Mouse (Mus musculus): ENCODE measurements at regions not wholly inside any gene's neighbourhood (a gene's known extent, or its start where the extent isn't known, plus 50 kb on each side); places are given as distances from the start of the nearest gene placed in this dataset.

DNA sequence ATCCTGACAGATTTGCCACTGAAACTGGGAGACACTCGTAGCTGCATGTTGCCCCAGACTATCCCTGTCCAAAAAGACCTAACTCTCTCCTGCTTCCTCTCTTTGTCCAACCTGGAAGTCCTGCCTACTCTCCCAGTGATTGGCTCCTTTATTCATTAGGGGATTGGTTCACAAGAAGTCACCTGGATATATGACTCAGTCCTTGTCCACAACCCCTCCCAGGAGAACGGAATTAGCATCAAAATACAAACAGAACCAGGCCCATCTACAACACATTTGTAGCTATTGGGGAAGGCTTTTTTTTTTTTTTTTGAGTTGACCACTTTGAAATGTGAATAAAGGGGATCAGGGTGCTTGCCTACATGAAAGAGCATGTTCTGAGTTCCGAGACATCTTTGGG lies 347.4 kb upstream of the Tmc3 start:
- no peak for ATAC-seq (replicated peaks; ENCODE audit: poor library complexity)

DNA sequence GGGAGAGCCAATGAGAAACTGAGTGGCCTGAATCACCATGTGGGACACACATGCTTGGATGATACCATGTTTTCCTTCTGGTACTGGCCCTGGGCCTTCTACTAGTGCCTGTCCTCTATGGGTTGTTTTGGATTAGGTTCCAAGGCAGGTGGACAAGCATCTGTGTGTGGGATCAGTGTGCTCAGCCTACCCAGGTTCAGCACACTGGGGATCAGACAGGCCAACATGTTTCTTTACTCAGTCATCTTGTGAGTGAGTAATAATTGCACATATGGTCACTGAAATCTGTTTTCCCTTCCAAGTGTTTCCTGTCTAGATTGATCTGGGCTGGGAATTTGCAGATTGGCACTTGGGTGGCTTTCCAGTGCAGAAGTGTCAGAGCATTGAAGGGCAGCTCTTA lies 346.6 kb upstream of the Tmc3 start:
- ATAC-seq (replicated peaks; ENCODE audit: poor library complexity), result no peak

DNA sequence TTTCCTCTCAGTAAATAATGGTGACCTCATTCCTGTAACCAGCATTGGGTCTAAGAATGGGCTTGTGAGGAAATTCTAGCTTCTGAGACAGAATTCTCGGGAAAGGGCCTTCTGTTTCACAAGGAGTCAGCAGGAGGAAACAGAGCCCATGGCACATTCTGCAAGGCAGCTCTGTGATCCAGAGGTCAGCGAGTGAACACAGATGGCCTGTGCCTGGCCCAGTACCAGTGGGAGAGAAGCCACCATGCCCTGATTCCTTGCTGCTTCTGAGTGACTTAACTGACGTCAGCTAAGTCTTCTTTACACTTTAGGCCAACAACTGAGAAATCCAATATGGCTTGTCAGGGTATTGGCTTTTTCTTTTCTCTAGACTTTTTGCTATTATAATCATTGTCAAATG lies 342.5 kb upstream of the Tmc3 start:
- ATAC-seq (replicated peaks; ENCODE audit: poor library complexity), result no peak

DNA sequence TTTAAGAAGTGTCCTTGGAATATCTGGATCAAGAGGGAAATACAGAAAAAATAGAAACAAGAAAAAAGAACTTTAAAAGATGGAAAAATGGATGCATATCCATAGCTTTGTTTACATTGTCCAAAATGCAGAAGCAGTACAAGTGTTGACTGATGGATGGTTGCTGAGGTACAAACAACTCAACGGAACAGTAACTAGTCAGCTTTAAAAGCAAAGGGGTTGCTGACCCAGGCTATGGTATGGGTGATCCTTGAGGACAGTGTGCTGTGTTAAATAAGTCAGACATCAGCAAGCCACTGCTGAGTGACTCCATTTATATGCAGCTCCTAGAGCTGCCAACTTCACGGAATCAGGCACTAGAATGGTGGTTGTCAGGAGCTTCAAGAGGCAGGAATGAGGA lies 338.9 kb upstream of the Tmc3 start:
- ATAC-seq (replicated peaks; ENCODE audit: poor library complexity), result no peak

DNA sequence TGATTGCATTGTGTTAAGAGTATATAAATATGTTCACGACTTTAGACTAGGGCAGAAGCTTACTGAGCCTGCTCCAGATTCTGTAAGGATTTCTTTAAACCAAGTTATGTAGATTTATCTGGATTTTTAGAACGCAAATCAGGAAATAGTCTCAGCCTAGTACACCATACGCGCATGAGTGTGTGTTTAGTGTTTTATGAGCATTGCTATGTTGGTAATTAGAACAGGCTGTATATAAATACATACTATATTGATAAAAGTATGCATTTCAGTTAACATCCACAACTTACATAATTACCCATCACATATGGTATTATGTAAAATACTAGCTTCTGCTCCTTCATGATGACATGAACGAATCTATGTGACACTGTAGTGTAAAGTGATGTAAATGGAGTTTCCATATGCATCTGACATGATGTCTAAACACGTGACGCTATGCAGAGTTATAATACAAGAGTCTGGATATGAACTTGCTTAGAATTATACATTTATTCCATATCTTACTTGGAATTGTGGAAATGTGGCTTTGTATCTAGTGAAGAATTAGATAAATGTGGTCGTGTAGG lies 332.6 kb upstream of the Tmc3 start:
- no peak for ATAC-seq (replicated peaks; ENCODE audit: poor library complexity)

DNA sequence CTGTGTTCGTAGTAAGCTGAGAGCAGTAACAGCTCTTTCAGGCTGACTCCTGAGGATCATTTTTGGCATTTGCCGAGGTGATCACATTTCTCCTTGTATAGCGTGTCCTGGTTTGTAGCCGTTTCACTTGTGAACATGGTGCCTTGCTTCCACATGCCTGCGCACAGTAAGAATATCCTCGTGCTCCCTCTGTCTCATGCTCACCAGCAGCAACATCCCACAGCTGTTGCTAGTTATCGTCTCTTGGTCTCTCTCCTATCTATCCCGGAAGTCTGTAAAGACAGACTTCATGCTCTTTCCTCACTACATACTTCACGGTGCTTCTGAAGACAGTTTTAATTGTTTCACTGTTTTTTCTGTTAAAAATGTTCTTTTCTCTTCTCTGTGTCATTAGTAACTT lies 331.7 kb upstream of the Tmc3 start:
- no peak for ATAC-seq (replicated peaks; ENCODE audit: poor library complexity)

DNA sequence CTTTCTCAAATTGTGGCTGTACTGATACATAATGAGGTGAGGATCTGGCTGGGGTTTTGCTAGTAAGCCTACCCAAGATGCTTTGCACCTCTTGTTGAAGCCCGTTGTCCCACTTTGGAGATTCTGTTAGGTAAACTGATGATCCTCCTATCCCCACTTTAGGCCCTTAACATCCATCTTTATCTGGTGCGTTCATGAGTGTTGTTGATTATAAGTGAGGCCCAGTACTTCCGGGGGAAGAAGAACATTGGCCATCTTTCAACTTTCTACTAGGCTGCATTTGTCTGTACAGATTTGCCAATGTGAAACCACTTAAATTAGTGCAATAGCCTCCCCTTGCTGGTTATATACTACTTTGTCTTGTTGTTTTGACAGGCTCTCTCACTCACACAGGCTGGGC lies 331.3 kb upstream of the Tmc3 start:
- ATAC-seq (replicated peaks; ENCODE audit: poor library complexity), result no peak

DNA sequence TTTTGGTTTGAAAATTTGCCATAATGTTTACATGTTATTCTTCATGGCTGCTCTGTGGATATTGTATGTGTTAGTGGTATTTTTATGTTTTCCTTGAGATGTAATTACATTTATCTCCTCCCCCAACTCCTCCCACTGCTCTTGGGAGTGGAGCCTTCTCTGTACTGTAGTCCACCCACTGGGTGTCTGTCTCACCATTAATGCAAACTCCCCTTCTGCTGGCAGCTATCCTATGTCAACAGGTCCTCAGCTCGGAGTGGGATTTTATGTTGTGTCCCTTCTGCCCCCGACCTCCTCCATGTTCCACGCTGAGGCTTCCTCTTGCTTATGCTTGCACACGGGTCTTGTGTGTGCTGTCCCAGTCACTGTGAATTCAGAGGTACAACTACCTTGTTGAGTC lies 330.3 kb upstream of the Tmc3 start:
- ATAC-seq (replicated peaks; ENCODE audit: poor library complexity), result no peak

DNA sequence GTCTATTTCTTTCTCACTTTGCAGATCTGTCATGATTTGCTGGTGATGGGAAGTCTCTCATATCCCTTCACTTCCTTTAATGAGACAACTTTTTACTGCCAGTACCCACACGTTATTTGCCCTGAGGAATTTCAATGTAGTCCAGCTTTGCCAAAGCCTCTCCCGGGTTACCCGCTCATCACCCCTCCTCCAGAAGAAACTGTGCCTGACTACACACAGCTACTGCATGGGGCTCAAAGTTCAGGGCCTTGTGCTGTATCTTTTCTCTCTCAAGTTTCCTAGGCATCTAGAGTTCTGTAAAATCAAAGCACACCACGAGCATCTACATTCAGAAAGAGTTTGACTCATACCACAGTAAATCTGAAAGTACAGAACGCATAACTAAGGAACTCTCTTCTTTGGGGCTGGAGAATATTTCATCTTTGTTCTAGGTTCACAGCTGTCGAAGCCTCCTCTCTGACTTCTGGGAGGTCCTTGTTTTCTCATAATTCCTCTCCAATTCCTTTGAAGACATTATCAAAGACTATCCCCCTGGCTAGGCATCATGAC lies 328.4 kb upstream of the Tmc3 start:
- no peak for ATAC-seq (replicated peaks; ENCODE audit: poor library complexity)

DNA sequence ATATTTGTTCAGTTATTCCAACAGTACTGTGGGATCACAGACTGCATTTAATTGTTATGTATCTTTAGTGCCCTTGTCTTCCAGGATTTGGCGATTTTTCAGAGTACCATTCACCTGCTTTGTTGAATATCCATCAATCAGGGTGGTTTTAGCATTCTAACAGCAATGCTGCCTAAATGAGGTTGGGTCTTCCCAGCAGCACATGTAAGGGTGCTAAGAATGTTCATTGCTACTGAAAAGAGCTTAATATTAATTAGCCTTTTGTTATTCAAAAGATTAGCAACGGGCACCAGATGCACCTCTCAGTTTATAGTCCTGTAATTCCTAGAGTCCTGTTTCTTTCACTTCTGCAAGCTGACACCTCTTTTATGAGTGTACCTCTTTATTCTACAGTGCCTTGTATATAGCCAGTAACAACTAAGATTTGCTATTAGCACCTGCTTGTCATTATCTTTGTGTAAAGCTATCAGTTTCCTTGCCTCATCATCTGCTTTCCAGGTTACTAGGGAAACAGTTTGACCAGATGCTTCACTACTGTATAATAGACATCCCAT lies 326.3 kb upstream of the Tmc3 start:
- no peak for ATAC-seq (replicated peaks; ENCODE audit: poor library complexity)

DNA sequence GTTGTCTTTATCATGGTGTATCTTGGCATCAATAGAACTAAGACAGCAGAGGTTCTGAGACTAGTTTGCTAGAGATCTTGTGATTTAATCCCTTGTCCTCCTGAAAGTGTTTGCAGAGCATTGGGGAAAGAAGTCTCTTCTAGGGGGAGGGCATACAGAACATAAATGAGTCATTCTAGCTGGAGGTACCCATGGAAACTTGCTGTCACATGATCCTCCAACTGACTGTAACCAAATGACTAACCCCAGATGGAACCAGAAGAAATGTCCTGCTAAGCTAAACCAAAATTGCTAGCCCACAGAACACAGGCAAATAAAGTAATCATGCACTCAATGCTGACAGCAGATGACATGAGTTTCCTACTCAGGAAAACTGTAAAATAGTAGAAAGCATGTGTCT lies 323.2 kb upstream of the Tmc3 start:
- ATAC-seq (replicated peaks; ENCODE audit: poor library complexity), result no peak

DNA sequence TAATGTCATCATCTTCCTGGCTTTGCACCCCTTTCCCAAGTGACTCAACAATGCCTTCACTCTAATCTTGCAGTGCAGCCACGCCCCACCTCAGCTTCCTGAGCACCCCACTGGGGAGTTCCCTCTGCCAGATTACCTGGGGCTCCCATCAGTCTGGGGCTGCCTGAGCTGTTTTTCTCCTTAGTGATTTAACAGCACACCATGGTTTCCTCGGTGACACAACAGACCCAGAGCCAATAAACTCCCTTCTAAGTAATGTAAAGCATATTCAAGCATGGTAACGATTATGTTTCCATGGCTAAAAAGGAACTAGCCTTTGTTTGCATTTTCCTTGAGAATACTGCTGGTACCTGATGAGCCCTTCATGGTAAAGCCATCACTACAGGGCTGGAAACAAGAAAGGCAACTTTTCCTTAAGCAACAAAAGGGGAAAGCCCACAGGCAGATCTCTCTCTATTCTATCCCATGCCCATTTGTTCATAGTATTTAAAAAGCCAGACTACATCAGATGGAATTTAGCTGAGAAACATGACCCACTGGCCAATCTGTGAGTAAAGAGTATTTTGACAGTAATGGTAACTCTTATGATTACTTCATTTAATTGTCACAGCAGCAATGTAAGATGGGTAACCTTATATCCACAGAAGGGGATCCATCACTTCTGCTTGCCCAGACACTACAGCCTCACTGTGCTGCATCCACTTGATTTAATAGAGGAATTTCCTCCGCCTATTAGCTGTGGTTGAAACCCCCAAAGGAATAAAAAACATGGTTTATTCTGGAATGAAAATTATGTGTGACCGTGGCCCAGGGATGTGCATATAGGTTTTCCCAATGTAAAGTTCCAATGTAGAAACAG lies 294.6 kb upstream of the Tmc3 start:
- ATAC-seq (replicated peaks; ENCODE audit: poor library complexity), result no peak

DNA sequence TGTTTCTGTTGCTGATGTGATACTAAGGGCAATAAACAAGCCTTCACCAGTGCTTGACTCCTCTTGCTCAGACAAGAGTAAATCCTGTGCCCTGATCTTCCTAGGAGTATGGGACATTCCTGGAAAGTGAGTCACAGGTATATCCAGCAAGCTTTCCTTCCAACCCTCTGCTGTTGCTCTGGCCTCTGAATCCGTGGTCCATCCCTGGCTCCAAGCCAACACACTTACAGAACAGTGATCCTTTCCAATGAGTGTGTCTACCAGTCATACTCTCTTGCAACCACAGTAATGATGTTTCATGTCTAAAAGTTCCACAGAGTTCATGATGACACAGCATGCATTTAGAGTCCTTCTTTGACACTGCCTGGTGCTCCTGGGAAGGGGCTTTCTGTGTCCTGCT lies 277.6 kb upstream of the Tmc3 start:
- no peak for ATAC-seq (replicated peaks; ENCODE audit: poor library complexity)

DNA sequence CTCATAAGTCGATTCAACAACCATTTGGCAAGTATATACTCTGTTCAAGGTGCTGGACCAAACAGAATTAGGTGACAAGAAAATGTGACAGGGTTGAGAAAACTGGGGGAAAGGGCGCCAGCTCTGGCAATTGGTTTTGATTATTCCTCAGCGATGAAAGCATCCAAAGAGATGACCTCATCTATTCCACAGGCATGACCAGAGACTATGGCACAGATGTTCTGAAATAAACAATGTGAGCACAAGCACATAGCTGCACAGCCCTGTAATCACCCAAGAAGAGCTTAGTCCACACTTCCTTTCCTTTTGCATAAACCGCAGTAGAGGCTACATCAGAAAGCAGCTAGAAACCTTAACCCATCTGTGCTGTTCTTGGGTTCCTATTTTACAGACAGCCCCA lies 272.6 kb upstream of the Tmc3 start:
- ATAC-seq (replicated peaks; ENCODE audit: poor library complexity), result no peak

DNA sequence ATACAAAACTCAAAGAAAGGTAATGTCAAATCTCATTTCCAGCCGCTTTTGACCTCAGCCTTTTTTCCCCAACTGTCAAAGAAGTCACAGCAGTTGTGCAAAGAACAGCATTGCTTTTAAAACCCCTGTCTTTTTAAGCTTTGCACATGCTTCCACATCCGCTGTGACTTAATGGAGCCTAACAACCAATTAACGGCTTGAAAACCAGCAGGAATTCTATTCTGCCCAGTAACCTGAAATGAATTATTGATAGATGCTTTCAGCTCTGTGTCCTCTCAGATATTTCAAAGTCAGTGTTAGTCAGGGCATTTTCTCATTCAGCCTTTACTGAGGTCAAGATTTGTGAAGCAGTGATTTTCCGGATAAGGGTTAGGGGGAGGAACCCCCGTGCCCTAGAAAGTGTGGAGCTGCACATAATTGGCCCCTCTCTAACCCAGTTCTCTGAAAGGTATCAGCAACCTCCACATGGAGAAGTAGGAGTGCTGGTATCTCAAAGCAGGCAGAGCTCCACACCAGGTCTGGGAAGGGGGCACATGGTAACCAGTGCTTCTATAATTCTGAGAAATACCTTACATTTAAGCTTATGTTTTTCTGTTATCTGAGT lies 254.8 kb upstream of the Tmc3 start:
- ATAC-seq (replicated peaks; ENCODE audit: poor library complexity), result no peak

DNA sequence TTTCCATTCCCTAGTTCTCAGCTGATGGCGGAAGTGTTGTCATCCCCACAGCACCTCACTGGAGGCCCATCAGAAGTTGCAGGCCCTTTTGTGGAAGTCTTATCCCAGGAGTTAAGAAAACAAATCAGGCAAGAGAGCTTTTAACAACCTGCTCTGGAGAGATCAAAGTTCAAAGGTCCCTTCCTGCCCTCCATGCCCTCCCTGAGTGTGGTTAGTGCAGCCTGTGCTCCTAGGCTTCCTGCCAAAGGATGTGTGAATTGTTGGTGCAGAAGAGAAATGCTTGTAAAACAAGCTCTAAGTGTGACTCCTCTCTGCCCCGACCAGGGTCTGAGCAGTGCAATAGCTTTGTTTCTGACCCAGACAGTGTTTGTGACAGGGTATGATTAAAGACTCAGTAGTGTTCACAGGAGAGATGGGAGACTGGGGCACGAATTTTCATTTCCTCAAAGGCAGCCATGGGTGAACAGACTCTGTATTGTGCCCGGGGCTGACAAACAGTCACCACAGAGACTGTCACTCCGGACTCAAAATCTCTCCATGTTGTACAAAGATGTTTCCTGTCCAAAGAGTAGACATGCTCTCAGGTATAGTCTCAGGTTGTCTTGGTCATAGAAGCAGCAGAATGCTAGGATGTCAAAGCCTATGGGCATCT lies 237.5 kb upstream of the Tmc3 start:
- no peak for ATAC-seq (replicated peaks; ENCODE audit: poor library complexity)

DNA sequence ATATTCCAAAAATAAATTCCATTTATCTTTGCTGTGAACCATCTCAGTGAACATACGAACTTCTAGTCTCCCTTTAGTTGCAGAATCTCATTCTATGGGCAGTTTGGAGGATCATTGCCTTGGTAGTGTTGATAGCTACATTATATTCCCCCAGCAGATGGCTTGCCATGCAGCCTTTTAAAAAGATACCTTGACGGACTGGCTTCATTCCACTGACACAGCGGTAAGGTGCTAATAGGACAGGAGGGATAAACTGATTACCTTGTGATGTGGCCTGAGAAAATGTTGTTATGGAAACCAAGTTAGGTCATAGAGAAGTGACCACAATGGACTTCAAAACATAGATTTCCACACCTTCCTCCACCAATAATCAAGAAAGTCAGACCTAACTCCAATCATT lies 215.5 kb upstream of the Tmc3 start:
- ATAC-seq (replicated peaks; ENCODE audit: poor library complexity), result no peak

DNA sequence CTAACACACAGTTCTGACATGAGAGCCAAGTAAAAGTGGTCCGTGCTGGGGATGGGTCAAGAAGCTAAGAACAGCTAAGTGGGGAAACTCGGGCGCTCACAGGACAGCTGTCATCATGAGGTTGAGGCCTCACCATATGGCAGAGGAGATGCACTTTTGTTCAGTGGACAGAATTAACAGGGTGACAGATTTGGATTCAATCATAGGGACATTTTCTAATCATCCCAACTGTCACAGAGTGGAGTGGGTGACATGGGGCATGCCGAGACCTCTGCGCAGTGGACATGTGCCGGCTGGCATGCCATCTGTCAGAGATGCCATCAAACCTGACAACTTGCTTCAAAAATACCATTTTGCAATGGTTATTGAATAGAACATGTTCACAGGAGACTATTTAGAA lies 215.1 kb upstream of the Tmc3 start:
- no peak for ATAC-seq (replicated peaks; ENCODE audit: poor library complexity)

DNA sequence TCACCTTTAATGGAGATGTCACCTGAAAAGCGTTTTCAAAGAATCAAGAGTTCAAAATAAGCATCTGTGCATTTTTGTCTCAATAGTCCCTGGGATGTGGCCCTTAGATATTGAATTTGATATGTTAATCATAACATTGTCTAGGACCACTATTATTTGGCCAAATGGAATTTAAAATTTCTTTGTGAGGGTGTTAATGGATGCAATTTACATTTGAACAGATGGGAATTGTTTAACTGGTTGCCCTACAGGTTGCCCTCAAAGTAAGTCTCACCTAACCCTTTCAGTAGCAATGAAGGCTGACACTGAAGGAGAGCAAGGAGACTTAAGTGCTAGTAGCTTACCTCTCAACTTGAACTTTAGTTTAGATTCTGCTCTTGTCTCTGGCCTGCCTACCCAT lies 207.9 kb upstream of the Tmc3 start:
- no peak for ATAC-seq (replicated peaks; ENCODE audit: poor library complexity)

DNA sequence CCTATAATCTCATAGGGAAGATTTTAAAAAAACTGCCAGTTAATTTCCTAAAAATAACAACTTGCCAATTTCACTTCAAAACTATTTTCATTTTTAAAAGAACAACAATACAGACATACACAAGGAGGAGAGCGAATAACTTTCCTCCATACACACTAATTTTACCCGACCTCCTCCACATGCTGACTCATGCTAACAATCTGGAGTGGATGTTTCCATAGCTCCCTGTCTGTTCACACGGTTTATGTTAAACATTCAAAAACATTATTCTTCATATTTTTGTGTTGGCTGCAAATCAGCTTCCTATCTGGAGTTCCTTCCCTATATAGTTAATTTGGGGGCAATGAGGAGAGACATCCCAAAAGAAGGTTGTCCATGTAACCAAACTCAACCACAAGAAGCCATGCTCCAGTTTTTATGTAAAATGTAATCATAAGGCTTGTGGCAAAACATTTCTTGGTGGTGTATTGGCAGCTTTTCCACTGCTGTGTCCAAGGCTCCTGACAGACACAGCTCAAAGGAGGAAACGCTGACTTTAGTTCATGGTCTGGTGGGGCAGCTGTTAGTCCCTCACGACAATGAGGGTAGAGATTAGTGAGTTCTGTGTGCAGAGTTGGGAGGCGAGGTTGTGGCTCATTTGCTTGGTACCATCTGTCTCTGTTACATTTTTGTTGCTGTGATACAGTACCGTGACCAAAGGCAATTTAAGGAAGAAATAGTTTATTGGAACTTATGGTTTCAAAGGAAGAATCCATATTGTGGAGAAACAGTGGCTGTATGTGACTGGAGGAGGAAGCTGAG lies 203.1 kb upstream of the Tmc3 start:
- ATAC-seq (replicated peaks; ENCODE audit: poor library complexity), result no peak

All from megakaryocyte progenitor cell, adult 5-6 weeks (primary cell).